Mouse (Mus musculus): Measurements from ENCODE around the gene 9130008F23Rik. TPM values are rescaled to one million over a fixed set of nuclear protein-coding genes. Genes with fewer than 3 reads are reported as not detected.

Gene 9130008F23Rik
- total RNA-seq, 2 experiments from 2014 or later: 0.37 to 0.84 TPM

DNA sequence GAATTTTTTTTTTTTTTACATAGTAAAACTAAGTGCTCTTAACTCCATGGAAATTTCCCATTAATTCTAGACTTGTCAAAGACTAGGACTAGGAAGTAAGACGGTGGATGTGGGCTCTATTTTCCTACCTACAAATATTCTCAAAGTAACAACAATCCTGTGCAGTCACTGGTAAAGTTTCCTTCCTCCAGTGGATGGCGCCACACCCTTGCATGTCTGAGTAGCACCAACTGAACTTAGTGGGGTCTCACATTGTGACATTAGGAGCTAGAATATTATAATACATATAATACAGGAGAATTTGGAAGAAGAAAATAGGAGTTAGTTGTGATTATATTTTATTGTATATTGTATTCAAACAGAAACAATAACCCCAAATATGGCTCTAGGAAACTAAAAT, 48.5 kb downstream of the 9130008F23Rik start:
- peak in 1 of 2 experiments; percentile 5 for DNase-seq
- intact Hi-C loops (cut with DNase I): no loop called here

Other genes with a start within 250 kb of the 9130008F23Rik start
- gene Esp3, start 248.5 kb downstream of the 9130008F23Rik start, total RNA-seq (2021): not detected
- gene Esp1, start 153.4 kb downstream of the 9130008F23Rik start, total RNA-seq (2021): not detected
- gene Crisp2, start 73.6 kb downstream of the 9130008F23Rik start, total RNA-seq (2021): not detected
- gene Rhag, start 69.4 kb downstream of the 9130008F23Rik start, total RNA-seq (2021): not detected
- not detected for gene Glyatl3, start 33.8 kb upstream of the 9130008F23Rik start, total RNA-seq (2021)
- gene Mut, start 54.1 kb upstream of the 9130008F23Rik start, total RNA-seq (2021): 10 to 100 TPM; 66.9 to 68.9 TPM
- gene Cenpq, start 54.5 kb upstream of the 9130008F23Rik start, total RNA-seq (2021): 1 to 10 TPM; 6.9 to 7.4 TPM

Data from heart, postnatal 10 days (tissue).